Mouse (Mus musculus): Measurements from ENCODE around the gene Mrm3. TPM values are rescaled to one million over a fixed set of nuclear protein-coding genes. Genes with fewer than 3 reads are reported as not detected.

Mrm3 gene
- polyA plus RNA-seq, 1 experiment = 8.7 TPM

- H3K27ac ChIP-seq (ENCODE audit: insufficient read depth, low read depth, low read length) = no peak overlapping the region
- no peaks in the 10 kb centered on the region for H3K27me3 ChIP-seq (replicated peaks; ENCODE audit: control insufficient read depth, insufficient read depth, low read length)
- no peak overlapping the region for H3K4me3 ChIP-seq (ENCODE audit: insufficient read depth, low read depth, low read length)
- no peak for TF ChIP-seq POLR2A (IDR thresholded peaks at IDR 0.05; ENCODE audit: low read depth, low read length)
- no peak for TF ChIP-seq CTCF (conservative IDR thresholded peaks at IDR 0.05; ENCODE audit: insufficient read depth, insufficient read length, low read depth, low read length)
- H3K4me1 ChIP-seq (ENCODE audit: control insufficient read depth, insufficient read depth, low read length) = no peaks in the 10 kb centered on the region
- no peaks in the 10 kb centered on the region for H3K36me3 ChIP-seq (ENCODE audit: control insufficient read depth, insufficient read depth, low read length)
- 88% methylated on average over 5 of the region's 5 CpGs for WGBS
- DNase-seq = no peak
Observed at GRCm38 (mm10) chr11:76213841-76214240, 29.7 kb upstream of the Mrm3 start.

- Histone ChIP-seq H3K27me3 (replicated peaks; ENCODE audit: control insufficient read depth, insufficient read depth, low read length) (no peaks in the 10 kb centered on the region), H3K4me1 (ENCODE audit: control insufficient read depth, insufficient read depth, low read length) (no peaks in the 10 kb centered on the region), H3K4me3 (ENCODE audit: insufficient read depth, low read depth, low read length) (no peak overlapping the region), H3K36me3 (ENCODE audit: control insufficient read depth, insufficient read depth, low read length) (no peaks in the 10 kb centered on the region), H3K27ac (ENCODE audit: insufficient read depth, low read depth, low read length) (no peak overlapping the region)
- 80% methylated on average over 2 of the region's 2 CpGs for WGBS
- TF ChIP-seq POLR2A (IDR thresholded peaks at IDR 0.05; ENCODE audit: low read depth, low read length) (no peak), CTCF (conservative IDR thresholded peaks at IDR 0.05; ENCODE audit: insufficient read depth, insufficient read length, low read depth, low read length) (no peak)
- DNase-seq = no peak
Observed at GRCm38 (mm10) chr11:76215011-76215410, 28.5 kb upstream of the Mrm3 start.

GRCm38 (mm10) chr11:76216049-76216540, 27.4 kb upstream of the Mrm3 start:
- Histone ChIP-seq H3K4me1 (ENCODE audit: control insufficient read depth, insufficient read depth, low read length) (no peaks in the 10 kb centered on the region), H3K4me3 (ENCODE audit: insufficient read depth, low read depth, low read length) (no peak overlapping the region), H3K27me3 (replicated peaks; ENCODE audit: control insufficient read depth, insufficient read depth, low read length) (no peaks in the 10 kb centered on the region), H3K36me3 (ENCODE audit: control insufficient read depth, insufficient read depth, low read length) (no peaks in the 10 kb centered on the region), H3K27ac (ENCODE audit: insufficient read depth, low read depth, low read length) (no peak overlapping the region)
- DNase-seq = no peak
- WGBS = 96% methylated on average over 5 of the region's 5 CpGs
- TF ChIP-seq POLR2A (IDR thresholded peaks at IDR 0.05; ENCODE audit: low read depth, low read length) (no peak), CTCF (conservative IDR thresholded peaks at IDR 0.05; ENCODE audit: insufficient read depth, insufficient read length, low read depth, low read length) (no peak)

GRCm38 (mm10) chr11:76216681-76217389, 26.7 kb upstream of the Mrm3 start:
- no peaks in the 10 kb centered on the region for H3K27me3 ChIP-seq (replicated peaks; ENCODE audit: control insufficient read depth, insufficient read depth, low read length)
- H3K4me1 ChIP-seq (ENCODE audit: control insufficient read depth, insufficient read depth, low read length) = no peaks in the 10 kb centered on the region
- no peaks in the 10 kb centered on the region for H3K36me3 ChIP-seq (ENCODE audit: control insufficient read depth, insufficient read depth, low read length)
- WGBS = 1% methylated on average over 33 of the region's 33 CpGs
- DNase-seq = peak; percentile 70
- no peak for TF ChIP-seq CTCF (conservative IDR thresholded peaks at IDR 0.05; ENCODE audit: insufficient read depth, insufficient read length, low read depth, low read length)
- no peak for TF ChIP-seq POLR2A (IDR thresholded peaks at IDR 0.05; ENCODE audit: low read depth, low read length)
- H3K27ac ChIP-seq (ENCODE audit: insufficient read depth, low read depth, low read length) = peak overlapping the region; percentile 58
- H3K4me3 ChIP-seq (ENCODE audit: insufficient read depth, low read depth, low read length) = peak overlapping the region; percentile 78

- WGBS = under 1% methylated on average over 35 of the region's 35 CpGs
- H3K4me1 ChIP-seq (ENCODE audit: control insufficient read depth, insufficient read depth, low read length) = no peaks in the 10 kb centered on the region
- no peaks in the 10 kb centered on the region for H3K36me3 ChIP-seq (ENCODE audit: control insufficient read depth, insufficient read depth, low read length)
- H3K27ac ChIP-seq (ENCODE audit: insufficient read depth, low read depth, low read length) = peak within 1 kb of the TSS; percentile 58
- TF ChIP-seq CTCF (conservative IDR thresholded peaks at IDR 0.05; ENCODE audit: insufficient read depth, insufficient read length, low read depth, low read length) = peak; percentile 98; the same call in 1 of the 2 replicates
- TF ChIP-seq POLR2A (IDR thresholded peaks at IDR 0.05; ENCODE audit: low read depth, low read length) = peak; percentile 68
- no peaks in the 10 kb centered on the region for H3K27me3 ChIP-seq (replicated peaks; ENCODE audit: control insufficient read depth, insufficient read depth, low read length)
- peak within 1 kb of the TSS; percentile 78 for H3K4me3 ChIP-seq (ENCODE audit: insufficient read depth, low read depth, low read length)
- DNase-seq = peak; percentile 98
Observed at GRCm38 (mm10) chr11:76217390-76217800, 26.1 kb upstream of the Mrm3 start, which contains the start of the genes Dbil5 and Gemin4. TSS of gene Dbil5 (plus strand) at chr11:76217608. TSS of gene Gemin4 (minus strand) at chr11:76217664.

GRCm38 (mm10) chr11:76224631-76225030, 18.9 kb upstream of the Mrm3 start:
- no peak for TF ChIP-seq CTCF (conservative IDR thresholded peaks at IDR 0.05; ENCODE audit: insufficient read depth, insufficient read length, low read depth, low read length)
- no peak for TF ChIP-seq POLR2A (IDR thresholded peaks at IDR 0.05; ENCODE audit: low read depth, low read length)
- Histone ChIP-seq H3K27me3 (replicated peaks; ENCODE audit: control insufficient read depth, insufficient read depth, low read length) (no peaks in the 10 kb centered on the region), H3K36me3 (ENCODE audit: control insufficient read depth, insufficient read depth, low read length) (no peaks in the 10 kb centered on the region; the same call in 1 of the 2 replicates), H3K27ac (ENCODE audit: insufficient read depth, low read depth, low read length) (no peak overlapping the region), H3K4me1 (ENCODE audit: control insufficient read depth, insufficient read depth, low read length) (no peaks in the 10 kb centered on the region), H3K4me3 (ENCODE audit: insufficient read depth, low read depth, low read length) (no peak overlapping the region)
- no peak for DNase-seq
- 91% methylated on average over 5 of the region's 5 CpGs for WGBS

- H3K27me3 ChIP-seq (replicated peaks; ENCODE audit: control insufficient read depth, insufficient read depth, low read length) = no peaks in the 10 kb centered on the region
- H3K4me1 ChIP-seq (ENCODE audit: control insufficient read depth, insufficient read depth, low read length) = no peaks in the 10 kb centered on the region
- no peak for DNase-seq
- H3K27ac ChIP-seq (ENCODE audit: insufficient read depth, low read depth, low read length) = no peak overlapping the region
- no peak overlapping the region for H3K4me3 ChIP-seq (ENCODE audit: insufficient read depth, low read depth, low read length)
- H3K36me3 ChIP-seq (ENCODE audit: control insufficient read depth, insufficient read depth, low read length) = no peaks in the 10 kb centered on the region; the same call in 1 of the 2 replicates
- TF ChIP-seq POLR2A (IDR thresholded peaks at IDR 0.05; ENCODE audit: low read depth, low read length) = no peak
- TF ChIP-seq CTCF (conservative IDR thresholded peaks at IDR 0.05; ENCODE audit: insufficient read depth, insufficient read length, low read depth, low read length) = no peak
Observed at GRCm38 (mm10) chr11:76225051-76225450, 18.5 kb upstream of the Mrm3 start.
